Mouse (Mus musculus): ENCODE measurements around the gene Arhgef17. TPM values are rescaled to one million over a fixed set of nuclear protein-coding genes. Genes with fewer than 3 reads are reported as not detected.

Arhgef17 gene
- polyA plus RNA-seq, 1 experiment from 2014 or later: 9.3 TPM

DNA sequence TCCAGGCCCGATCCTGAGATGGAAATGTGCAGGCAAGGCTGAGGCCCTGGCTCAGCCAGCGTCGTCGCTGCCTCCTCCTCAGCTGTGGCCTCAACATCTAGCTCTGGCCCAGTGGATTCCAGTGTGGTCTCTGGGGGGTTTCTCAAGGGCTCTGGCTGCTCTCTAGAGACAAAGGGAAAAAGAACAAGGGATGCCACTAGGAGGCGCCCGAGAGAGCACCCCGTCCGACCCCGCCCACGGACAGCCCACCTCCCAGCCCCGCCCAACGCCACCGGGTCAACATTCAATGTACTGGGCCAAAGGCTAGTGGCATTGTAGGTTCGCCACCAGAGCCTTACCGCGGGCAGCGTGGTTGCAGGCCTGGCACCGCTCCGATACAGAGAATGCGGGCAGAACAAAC is 52.3 kb downstream of the Arhgef17 start:
- DNase-seq (ENCODE audit: low spot score): peak; percentile 85
- Histone ChIP-seq H3K4me3 (no peak overlapping the region), H3K36me3 (replicated peaks) (peaks cover 100% of the 10 kb centered on the region), H3K27me3 (replicated peaks; ENCODE audit: low read depth, poor library complexity, severe bottlenecking) (no peaks in the 10 kb centered on the region), H3K27ac (replicated peaks) (peak overlapping the region; percentile 86), H3K9me3 (no peaks in the 10 kb centered on the region), H3K4me1 (peaks cover 8% of the 10 kb centered on the region)
- WGBS: 19% methylated on average over 20 of the region's 20 CpGs

DNA sequence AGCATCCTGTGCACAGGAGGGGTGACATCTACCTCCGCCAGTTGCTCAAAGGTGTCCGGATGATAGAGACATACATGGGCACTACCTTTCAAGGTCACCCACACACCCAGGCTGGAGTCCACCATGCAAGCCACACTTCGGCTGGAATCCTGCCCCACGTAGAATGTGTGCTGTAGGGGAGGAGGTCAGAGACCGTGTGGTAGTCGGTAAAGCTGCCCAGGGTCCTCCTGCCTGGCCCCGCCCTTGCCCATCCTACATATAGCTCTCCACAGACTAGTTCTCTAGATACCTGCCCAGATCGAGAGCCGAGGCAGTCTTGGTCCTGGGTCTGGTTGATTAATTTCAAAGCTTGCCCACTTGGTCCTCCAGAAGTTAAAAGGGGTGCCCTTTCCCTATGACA is 55.1 kb downstream of the Arhgef17 start:
- WGBS: 94% methylated on average over 9 of the region's 9 CpGs
- no peaks in the 10 kb centered on the region for H3K9me3 ChIP-seq
- no peaks in the 10 kb centered on the region for H3K27me3 ChIP-seq (replicated peaks; ENCODE audit: low read depth, poor library complexity, severe bottlenecking)
- peaks cover 100% of the 10 kb centered on the region for H3K36me3 ChIP-seq (replicated peaks)
- no peak overlapping the region for H3K4me3 ChIP-seq
- H3K4me1 ChIP-seq: peaks cover 8% of the 10 kb centered on the region
- H3K27ac ChIP-seq (replicated peaks): no peak overlapping the region
- DNase-seq (ENCODE audit: low spot score): no peak

DNA sequence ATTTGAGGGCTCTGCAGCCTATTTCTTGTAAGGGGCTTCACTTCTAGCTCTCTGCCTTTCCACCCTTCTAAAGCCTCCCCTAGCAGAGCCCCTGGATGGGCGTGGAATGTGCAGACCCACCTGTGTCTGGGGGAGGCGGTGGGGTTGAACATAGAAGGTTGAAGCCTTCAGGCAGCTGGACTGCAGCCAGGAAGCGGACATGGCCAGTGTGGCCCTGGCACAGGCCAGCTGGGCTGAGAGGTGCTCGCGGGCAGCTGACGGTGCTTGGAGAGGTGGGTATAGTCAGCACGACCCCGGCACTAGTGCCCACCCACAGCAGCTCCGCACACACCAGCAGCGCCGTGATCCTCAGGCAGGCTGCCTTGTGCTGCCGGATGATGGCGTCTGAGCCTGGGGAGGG is 55.6 kb downstream of the Arhgef17 start:
- Histone ChIP-seq H3K4me1 (peaks cover 8% of the 10 kb centered on the region), H3K4me3 (no peak overlapping the region), H3K9me3 (no peaks in the 10 kb centered on the region), H3K36me3 (replicated peaks) (peaks cover 100% of the 10 kb centered on the region), H3K27me3 (replicated peaks; ENCODE audit: low read depth, poor library complexity, severe bottlenecking) (no peaks in the 10 kb centered on the region), H3K27ac (replicated peaks) (no peak overlapping the region)
- 94% methylated on average over 13 of the region's 13 CpGs for WGBS
- no peak for DNase-seq (ENCODE audit: low spot score)

- no peak overlapping the region for H3K4me3 ChIP-seq
- DNase-seq (ENCODE audit: low spot score): no peak
- H3K27me3 ChIP-seq (replicated peaks; ENCODE audit: low read depth, poor library complexity, severe bottlenecking): no peaks in the 10 kb centered on the region
- no peak overlapping the region for H3K27ac ChIP-seq (replicated peaks)
- peaks cover 100% of the 10 kb centered on the region for H3K36me3 ChIP-seq (replicated peaks)
- H3K4me1 ChIP-seq: peaks cover 8% of the 10 kb centered on the region
- WGBS: 88% methylated on average over 1 of the region's 1 CpGs
- H3K9me3 ChIP-seq: no peaks in the 10 kb centered on the region
Observed at GRCm38 (mm10) chr7:100875822-100876221, 56.1 kb downstream of the Arhgef17 start.

DNA sequence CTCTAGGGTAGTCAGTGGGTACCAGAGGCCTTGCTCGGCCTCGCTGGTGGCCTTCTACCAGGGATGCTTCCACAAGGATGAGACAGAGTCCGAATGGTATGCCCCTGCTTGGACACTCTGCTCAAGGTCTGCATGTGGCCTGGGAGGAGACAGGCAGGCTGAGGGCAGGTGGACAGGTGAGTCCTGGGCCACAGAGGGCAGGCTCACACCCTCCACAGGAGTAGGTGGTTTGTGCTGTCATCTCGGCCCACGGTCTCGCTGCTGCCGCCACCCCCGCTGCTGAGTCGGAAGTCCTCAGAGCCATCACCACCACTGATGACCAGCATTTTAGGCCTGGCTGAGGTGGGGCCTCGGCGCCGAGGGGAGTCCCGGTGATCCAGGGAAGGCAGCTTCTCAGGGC is 58.7 kb downstream of the Arhgef17 start:
- H3K27ac ChIP-seq (replicated peaks): no peak overlapping the region
- WGBS: 93% methylated on average over 13 of the region's 13 CpGs
- peaks cover 75% of the 10 kb centered on the region for H3K36me3 ChIP-seq (replicated peaks)

GRCm38 (mm10) chr7:100871892-100872291 is 60.0 kb downstream of the Arhgef17 start:
- no peaks in the 10 kb centered on the region for H3K27me3 ChIP-seq (replicated peaks; ENCODE audit: low read depth, poor library complexity, severe bottlenecking)
- no peak overlapping the region for H3K4me3 ChIP-seq
- no peak overlapping the region for H3K27ac ChIP-seq (replicated peaks)
- no peaks in the 10 kb centered on the region for H3K9me3 ChIP-seq
- DNase-seq (ENCODE audit: low spot score): no peak
- 84% methylated on average over 5 of the region's 5 CpGs for WGBS
- H3K4me1 ChIP-seq: peaks cover 10% of the 10 kb centered on the region
- peaks cover 62% of the 10 kb centered on the region for H3K36me3 ChIP-seq (replicated peaks)

More for the DNA sequence above, 58.7 kb downstream of the Arhgef17 start:
- H3K4me1 ChIP-seq: peaks cover 6% of the 10 kb centered on the region
- no peak overlapping the region for H3K4me3 ChIP-seq
- no peaks in the 10 kb centered on the region for H3K9me3 ChIP-seq
- no peak for DNase-seq (ENCODE audit: low spot score)
- H3K27me3 ChIP-seq (replicated peaks; ENCODE audit: low read depth, poor library complexity, severe bottlenecking): no peaks in the 10 kb centered on the region

GRCm38 (mm10) chr7:100871355-100871754 is 60.6 kb downstream of the Arhgef17 start:
- no peak for DNase-seq (ENCODE audit: low spot score)
- H3K27ac ChIP-seq (replicated peaks): no peak overlapping the region
- no peaks in the 10 kb centered on the region for H3K27me3 ChIP-seq (replicated peaks; ENCODE audit: low read depth, poor library complexity, severe bottlenecking)
- peaks cover 10% of the 10 kb centered on the region for H3K4me1 ChIP-seq
- WGBS: 88% methylated on average over 4 of the region's 4 CpGs
- H3K36me3 ChIP-seq (replicated peaks): peaks cover 57% of the 10 kb centered on the region
- H3K9me3 ChIP-seq: no peaks in the 10 kb centered on the region
- H3K4me3 ChIP-seq: no peak overlapping the region

- Histone ChIP-seq H3K27ac (replicated peaks) (no peak overlapping the region), H3K27me3 (replicated peaks; ENCODE audit: low read depth, poor library complexity, severe bottlenecking) (no peaks in the 10 kb centered on the region), H3K36me3 (replicated peaks) (peaks cover 44% of the 10 kb centered on the region), H3K4me3 (no peak overlapping the region), H3K9me3 (no peaks in the 10 kb centered on the region), H3K4me1 (peaks cover 10% of the 10 kb centered on the region)
- 90% methylated on average over 8 of the region's 8 CpGs for WGBS
- no peak for DNase-seq (ENCODE audit: low spot score)
Observed at GRCm38 (mm10) chr7:100869877-100870629, 61.9 kb downstream of the Arhgef17 start.

- WGBS: 73% methylated on average over 4 of the region's 4 CpGs
- 0 out of 2 replicates have a peak overlapping the region, but pooled peaks have one; percentile 14 for H3K27ac ChIP-seq (replicated peaks)
Observed at GRCm38 (mm10) chr7:100868551-100868950, 63.4 kb downstream of the Arhgef17 start.

DNA sequence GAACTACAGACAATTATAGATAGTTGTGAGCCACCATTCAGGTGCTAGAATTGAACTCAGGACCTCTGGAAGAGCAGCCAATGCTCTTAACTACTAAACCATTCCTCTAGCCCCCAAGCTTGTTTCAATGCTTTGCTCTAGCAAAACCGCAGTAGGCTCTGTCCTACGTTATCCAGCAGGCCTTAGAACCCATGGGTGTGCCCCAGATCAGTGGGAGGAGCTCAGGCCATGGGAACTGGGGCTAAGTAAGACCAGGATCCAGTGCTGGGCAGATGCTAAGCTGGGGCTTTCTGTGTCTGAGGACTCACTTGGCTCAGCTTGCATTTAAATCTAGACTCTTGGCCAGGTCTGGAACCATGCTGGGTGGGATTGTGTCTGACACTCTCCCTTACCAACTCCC is 64.3 kb downstream of the Arhgef17 start:
- no peaks in the 10 kb centered on the region for H3K9me3 ChIP-seq
- 57% methylated on average over 2 of the region's 2 CpGs for WGBS

More at GRCm38 (mm10) chr7:100868551-100868950, 63.4 kb downstream of the Arhgef17 start:
- peaks cover 10% of the 10 kb centered on the region for H3K4me1 ChIP-seq
- no peaks in the 10 kb centered on the region for H3K9me3 ChIP-seq
- no peak overlapping the region for H3K4me3 ChIP-seq
- H3K27me3 ChIP-seq (replicated peaks; ENCODE audit: low read depth, poor library complexity, severe bottlenecking): no peaks in the 10 kb centered on the region
- peaks cover 29% of the 10 kb centered on the region for H3K36me3 ChIP-seq (replicated peaks)
- no peak for DNase-seq (ENCODE audit: low spot score)

GRCm38 (mm10) chr7:100866675-100867074 is 65.2 kb downstream of the Arhgef17 start:
- H3K4me1 ChIP-seq: peaks cover 22% of the 10 kb centered on the region
- DNase-seq (ENCODE audit: low spot score): peak; percentile 74
- no peak overlapping the region for H3K4me3 ChIP-seq
- H3K36me3 ChIP-seq (replicated peaks): peaks cover 10% of the 10 kb centered on the region
- 20% methylated on average over 3 of the region's 3 CpGs for WGBS
- H3K27ac ChIP-seq (replicated peaks): no peak overlapping the region
- no peaks in the 10 kb centered on the region; the same call in 1 of the 2 replicates for H3K27me3 ChIP-seq (replicated peaks; ENCODE audit: low read depth, poor library complexity, severe bottlenecking)
- H3K9me3 ChIP-seq: no peaks in the 10 kb centered on the region

More for the DNA sequence above, 64.3 kb downstream of the Arhgef17 start:
- no peak overlapping the region for H3K27ac ChIP-seq (replicated peaks)
- no peak overlapping the region for H3K4me3 ChIP-seq
- H3K27me3 ChIP-seq (replicated peaks; ENCODE audit: low read depth, poor library complexity, severe bottlenecking): no peaks in the 10 kb centered on the region
- no peak for DNase-seq (ENCODE audit: low spot score)
- peaks cover 19% of the 10 kb centered on the region for H3K36me3 ChIP-seq (replicated peaks)
- H3K4me1 ChIP-seq: peaks cover 13% of the 10 kb centered on the region

DNA sequence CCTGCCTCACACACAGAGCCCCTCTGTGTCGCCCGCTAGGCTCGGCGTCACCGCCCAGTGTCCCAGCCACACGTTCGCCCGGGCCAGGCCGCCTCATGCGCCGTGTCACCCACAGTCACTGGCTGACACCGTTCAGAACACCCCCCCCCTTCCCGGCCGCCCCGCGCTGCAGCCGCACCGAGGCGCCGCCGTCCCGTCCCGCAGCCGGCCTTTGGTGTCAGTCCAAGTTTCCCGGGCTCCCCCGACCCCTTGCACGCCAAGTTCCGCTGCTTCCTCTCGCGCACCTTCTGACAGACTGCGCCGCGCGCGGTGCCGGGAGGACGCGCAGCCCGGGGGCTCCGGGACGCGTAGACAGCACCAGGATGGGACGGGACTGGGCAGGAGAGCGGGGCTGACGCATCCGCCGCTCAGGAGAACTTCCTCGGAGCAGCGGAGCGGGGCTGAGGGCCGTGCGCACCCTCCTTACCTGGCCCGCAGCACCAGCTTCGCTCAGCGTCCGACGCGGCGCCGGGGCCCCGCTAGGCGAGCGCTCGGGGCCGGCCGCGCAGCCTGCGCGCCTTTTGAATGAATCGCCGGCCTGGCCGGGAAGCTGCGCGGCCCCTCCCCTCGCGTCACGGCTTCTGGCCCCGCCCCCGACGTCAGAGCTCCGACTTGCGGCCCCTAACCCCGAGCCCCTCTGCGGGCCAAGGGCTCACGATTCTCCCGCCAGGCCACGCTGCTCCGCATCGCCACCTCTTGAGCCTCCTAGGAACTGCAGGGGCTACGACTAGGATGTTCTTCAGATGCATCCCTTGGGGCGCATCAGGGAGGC is 68.9 kb downstream of the Arhgef17 start, which contains the start of gene Relt:
Relt (minus strand) TSS at position 619 of the 811 bp plus-strand sequence.
- Histone ChIP-seq H3K9me3 (no peaks in the 10 kb centered on the region), H3K36me3 (replicated peaks) (no peaks in the 10 kb centered on the region), H3K4me3 (peak within 1 kb of the TSS; percentile 88), H3K27me3 (replicated peaks; ENCODE audit: low read depth, poor library complexity, severe bottlenecking) (no peaks in the 10 kb centered on the region; the same call in 1 of the 2 replicates), H3K4me1 (peaks cover 48% of the 10 kb centered on the region), H3K27ac (replicated peaks) (peak within 1 kb of the TSS; percentile 88)
- peak; percentile 99 for DNase-seq (ENCODE audit: low spot score)
- under 1% methylated on average over 91 of the region's 91 CpGs for WGBS

Data from embryonic facial prominence, embryonic 10.5 days (tissue).